Mouse (Mus musculus): ENCODE measurements around the gene Dusp21. TPM values are rescaled to one million over a fixed set of nuclear protein-coding genes. Genes with fewer than 3 reads are reported as not detected.

Dusp21 gene
- polyA plus RNA-seq, 1 experiment from 2014 or later = not detected

DNA sequence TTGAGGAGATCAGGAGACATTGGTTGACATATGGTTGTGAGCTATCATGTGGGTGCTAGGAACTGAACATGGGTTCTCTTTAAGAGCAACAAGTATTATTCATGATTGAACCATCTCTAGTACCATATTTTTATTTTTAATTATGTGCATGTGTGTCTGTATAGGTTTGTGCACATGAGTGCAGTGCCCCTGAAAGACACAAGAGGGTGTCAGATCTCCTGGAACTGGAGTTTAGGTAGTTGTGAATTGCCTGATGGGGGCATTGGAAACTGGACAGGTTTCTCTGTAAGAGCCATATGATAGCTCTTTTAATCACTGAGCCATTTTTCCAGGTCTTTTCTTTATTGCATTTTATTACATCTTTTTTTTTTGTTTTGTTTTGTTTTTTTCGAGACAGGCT lies 23.3 kb downstream of the Dusp21 start:
- Histone ChIP-seq H3K27ac (ENCODE audit: low read depth, low read length) (no peak overlapping the region), H3K9ac (replicated peaks; ENCODE audit: low read depth, low read length) (no peak overlapping the region), H3K4me1 (ENCODE audit: control insufficient read depth, insufficient read depth, low read length) (no peaks in the 10 kb centered on the region), H3K9me3 (ENCODE audit: control insufficient read depth, low read length) (no peaks in the 10 kb centered on the region), H3K36me3 (ENCODE audit: control insufficient read depth, insufficient read depth, low read length) (no peaks in the 10 kb centered on the region), H3K4me3 (ENCODE audit: low read depth, low read length) (no peak overlapping the region), H3K27me3 (ENCODE audit: control insufficient read depth, insufficient read depth, low read length) (no peaks in the 10 kb centered on the region), H3K4me2 (ENCODE audit: low read depth, low read length) (no peak overlapping the region)
- no peak for ATAC-seq (ENCODE audit: low read depth)
- WGBS = 100% methylated on average over 1 of the region's 1 CpGs

DNA sequence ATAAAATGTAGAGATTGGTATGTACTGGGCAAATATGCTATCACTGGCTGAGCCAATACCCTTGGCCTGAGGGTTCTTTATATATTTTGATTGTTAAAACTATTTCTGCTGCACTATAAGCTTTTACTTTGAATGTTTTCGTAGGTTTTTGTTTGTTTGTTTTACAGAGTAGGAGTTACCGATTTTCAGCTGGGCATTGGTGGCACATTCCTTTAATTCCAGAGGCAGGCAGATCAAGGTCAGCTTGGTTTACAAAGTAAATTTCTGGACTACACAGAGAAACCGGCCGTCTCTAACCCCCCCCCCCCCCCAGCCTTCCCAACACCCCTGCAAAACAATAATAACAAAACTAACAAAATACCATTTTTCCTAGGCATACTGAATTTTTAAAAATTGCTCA lies 29.2 kb downstream of the Dusp21 start:
- no peak for ATAC-seq (ENCODE audit: low read depth)
- WGBS = 78% methylated on average over 4 of the region's 4 CpGs
- Histone ChIP-seq H3K27me3 (ENCODE audit: control insufficient read depth, insufficient read depth, low read length) (no peaks in the 10 kb centered on the region), H3K4me2 (ENCODE audit: low read depth, low read length) (no peak overlapping the region), H3K36me3 (ENCODE audit: control insufficient read depth, insufficient read depth, low read length) (no peaks in the 10 kb centered on the region), H3K4me3 (ENCODE audit: low read depth, low read length) (no peak overlapping the region), H3K27ac (ENCODE audit: low read depth, low read length) (no peak overlapping the region), H3K9ac (replicated peaks; ENCODE audit: low read depth, low read length) (no peak overlapping the region), H3K9me3 (ENCODE audit: control insufficient read depth, low read length) (no peaks in the 10 kb centered on the region), H3K4me1 (ENCODE audit: control insufficient read depth, insufficient read depth, low read length) (no peaks in the 10 kb centered on the region)

DNA sequence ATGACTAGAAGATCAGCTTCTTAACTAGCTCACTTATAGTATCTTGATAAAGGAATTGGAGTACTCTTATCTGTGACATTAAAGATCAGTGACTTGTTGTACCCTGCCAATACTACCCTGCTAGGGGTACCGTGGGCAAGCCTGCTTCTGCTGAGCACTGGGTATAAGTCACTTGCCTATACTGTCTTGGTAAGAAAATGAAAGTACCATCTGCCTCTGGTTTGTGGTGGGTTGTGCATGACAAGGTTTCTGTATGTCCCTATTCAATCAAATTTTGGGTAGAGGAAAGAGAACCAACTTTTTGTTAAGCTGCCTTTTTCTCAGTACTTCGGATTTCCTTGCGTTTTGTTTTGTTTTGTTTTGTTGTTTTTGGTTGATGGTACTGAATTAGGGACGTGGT lies 32.1 kb downstream of the Dusp21 start:
- no peak overlapping the region for H3K4me2 ChIP-seq (ENCODE audit: low read depth, low read length)
- ATAC-seq (ENCODE audit: low read depth) = no peak
- no peaks in the 10 kb centered on the region for H3K36me3 ChIP-seq (ENCODE audit: control insufficient read depth, insufficient read depth, low read length)
- no peaks in the 10 kb centered on the region for H3K9me3 ChIP-seq (ENCODE audit: control insufficient read depth, low read length)
- no peak overlapping the region for H3K9ac ChIP-seq (replicated peaks; ENCODE audit: low read depth, low read length)
- 80% methylated on average over 4 of the region's 4 CpGs for WGBS
- H3K4me3 ChIP-seq (ENCODE audit: low read depth, low read length) = no peak overlapping the region
- no peaks in the 10 kb centered on the region for H3K4me1 ChIP-seq (ENCODE audit: control insufficient read depth, insufficient read depth, low read length)
- H3K27ac ChIP-seq (ENCODE audit: low read depth, low read length) = no peak overlapping the region
- H3K27me3 ChIP-seq (ENCODE audit: control insufficient read depth, insufficient read depth, low read length) = no peaks in the 10 kb centered on the region

- 86% methylated on average over 1 of the region's 1 CpGs for WGBS
- no peaks in the 10 kb centered on the region for H3K36me3 ChIP-seq (ENCODE audit: control insufficient read depth, insufficient read depth, low read length)
- H3K27ac ChIP-seq (ENCODE audit: low read depth, low read length) = no peak overlapping the region
- ATAC-seq (ENCODE audit: low read depth) = no peak
- H3K4me2 ChIP-seq (ENCODE audit: low read depth, low read length) = no peak overlapping the region
- H3K4me3 ChIP-seq (ENCODE audit: low read depth, low read length) = no peak overlapping the region
- no peaks in the 10 kb centered on the region for H3K9me3 ChIP-seq (ENCODE audit: control insufficient read depth, low read length)
- H3K9ac ChIP-seq (replicated peaks; ENCODE audit: low read depth, low read length) = no peak overlapping the region
- no peaks in the 10 kb centered on the region for H3K4me1 ChIP-seq (ENCODE audit: control insufficient read depth, insufficient read depth, low read length)
- H3K27me3 ChIP-seq (ENCODE audit: control insufficient read depth, insufficient read depth, low read length) = no peaks in the 10 kb centered on the region
Measured at GRCm38 (mm10) chrX:18179492-18179891, 33.8 kb downstream of the Dusp21 start.

GRCm38 (mm10) chrX:18187203-18187602 lies 41.5 kb downstream of the Dusp21 start:
- Histone ChIP-seq H3K4me2 (ENCODE audit: low read depth, low read length) (no peak overlapping the region), H3K9me3 (ENCODE audit: control insufficient read depth, low read length) (no peaks in the 10 kb centered on the region), H3K36me3 (ENCODE audit: control insufficient read depth, insufficient read depth, low read length) (no peaks in the 10 kb centered on the region), H3K4me3 (ENCODE audit: low read depth, low read length) (no peak overlapping the region), H3K4me1 (ENCODE audit: control insufficient read depth, insufficient read depth, low read length) (no peaks in the 10 kb centered on the region), H3K27ac (ENCODE audit: low read depth, low read length) (no peak overlapping the region), H3K27me3 (ENCODE audit: control insufficient read depth, insufficient read depth, low read length) (no peaks in the 10 kb centered on the region), H3K9ac (replicated peaks; ENCODE audit: low read depth, low read length) (no peak overlapping the region)
- ATAC-seq (ENCODE audit: low read depth) = no peak

DNA sequence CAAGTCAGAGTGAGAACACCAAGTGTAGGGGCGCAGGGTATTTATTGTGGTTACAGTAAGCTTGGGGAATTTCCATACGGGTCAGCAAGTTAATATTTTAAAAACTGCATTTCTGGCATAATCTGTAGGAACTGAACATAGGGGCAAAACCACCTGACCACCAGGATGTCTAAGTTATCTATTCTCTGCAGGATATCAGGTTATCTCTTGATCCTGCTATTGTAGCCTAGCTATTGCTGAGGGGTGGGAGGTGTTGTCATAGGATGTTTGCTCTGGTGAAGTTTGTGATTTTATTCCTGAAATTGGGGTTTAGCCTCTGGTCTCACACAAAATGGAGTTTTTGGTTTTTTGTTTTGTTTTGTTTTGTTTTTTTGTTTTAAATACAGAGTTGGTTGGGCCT lies 42.6 kb downstream of the Dusp21 start:
- 96% methylated on average over 2 of the region's 2 CpGs for WGBS
- no peak overlapping the region for H3K4me3 ChIP-seq (ENCODE audit: low read depth, low read length)
- no peak overlapping the region for H3K4me2 ChIP-seq (ENCODE audit: low read depth, low read length)
- H3K36me3 ChIP-seq (ENCODE audit: control insufficient read depth, insufficient read depth, low read length) = no peaks in the 10 kb centered on the region
- no peak overlapping the region for H3K9ac ChIP-seq (replicated peaks; ENCODE audit: low read depth, low read length)
- H3K4me1 ChIP-seq (ENCODE audit: control insufficient read depth, insufficient read depth, low read length) = no peaks in the 10 kb centered on the region
- H3K27me3 ChIP-seq (ENCODE audit: control insufficient read depth, insufficient read depth, low read length) = no peaks in the 10 kb centered on the region
- no peak overlapping the region for H3K27ac ChIP-seq (ENCODE audit: low read depth, low read length)
- ATAC-seq (ENCODE audit: low read depth) = no peak
- no peaks in the 10 kb centered on the region for H3K9me3 ChIP-seq (ENCODE audit: control insufficient read depth, low read length)

Other genes starting within 250 kb of the Dusp21 start
- 25.8 and 32.2 TPM in 2 replicates for gene Kdm6a, start 16.7 kb downstream of the Dusp21 start, polyA plus RNA-seq (2014; fragmentation: Nextera tagmentation; extraction: Ambion mirVana)

Measured in neural tube, embryonic 14.5 days (tissue).